Mouse (Mus musculus): ENCODE results near the gene Hoxc10.
A peak's percentile ranks its signal among the peaks of the same experiment; 100 is the strongest.

Gene Hoxc10

DNA sequence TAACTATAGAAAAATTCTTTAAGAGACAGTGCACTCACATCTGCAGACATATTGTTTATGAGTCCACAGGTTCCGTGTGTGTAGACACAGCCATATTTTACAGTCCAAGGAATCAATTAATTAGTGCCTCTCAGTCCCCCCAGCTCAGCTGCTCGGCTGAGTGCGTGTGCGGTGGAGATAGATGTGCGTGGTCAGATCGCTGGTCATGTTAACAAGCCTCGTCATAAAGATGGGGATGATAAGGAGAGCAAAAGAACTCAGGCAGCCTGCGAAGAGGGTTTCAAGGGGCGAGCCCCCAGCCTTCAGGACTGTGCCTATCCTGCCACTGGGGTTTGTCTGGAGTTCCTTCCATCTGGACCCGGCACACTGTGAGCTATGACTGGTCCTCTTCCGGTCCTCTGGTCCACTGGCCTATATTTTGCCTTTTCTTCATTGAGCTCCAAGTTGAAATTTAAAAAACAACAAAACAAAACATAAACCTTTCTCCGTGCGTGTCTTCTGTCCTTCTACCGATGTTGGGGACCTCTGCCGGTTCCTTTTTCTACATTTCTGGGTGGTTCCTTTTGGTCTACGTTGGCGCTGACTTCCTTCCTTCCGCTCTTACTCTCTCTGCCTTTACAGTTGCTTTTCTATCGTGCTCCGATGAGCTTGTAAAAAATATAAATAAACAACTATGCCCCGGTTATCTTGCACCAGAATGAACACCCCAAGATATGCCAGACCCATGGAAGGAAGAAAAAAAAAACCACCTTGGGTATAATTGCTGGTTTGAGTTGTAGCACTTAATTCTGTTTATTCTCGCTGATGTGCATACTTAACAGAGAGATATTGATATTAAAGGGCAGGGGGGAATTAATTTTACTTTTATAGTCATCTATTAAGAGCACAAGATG is 21.2 kb upstream of the Hoxc10 start:
- DNase-seq = no peak

DNA sequence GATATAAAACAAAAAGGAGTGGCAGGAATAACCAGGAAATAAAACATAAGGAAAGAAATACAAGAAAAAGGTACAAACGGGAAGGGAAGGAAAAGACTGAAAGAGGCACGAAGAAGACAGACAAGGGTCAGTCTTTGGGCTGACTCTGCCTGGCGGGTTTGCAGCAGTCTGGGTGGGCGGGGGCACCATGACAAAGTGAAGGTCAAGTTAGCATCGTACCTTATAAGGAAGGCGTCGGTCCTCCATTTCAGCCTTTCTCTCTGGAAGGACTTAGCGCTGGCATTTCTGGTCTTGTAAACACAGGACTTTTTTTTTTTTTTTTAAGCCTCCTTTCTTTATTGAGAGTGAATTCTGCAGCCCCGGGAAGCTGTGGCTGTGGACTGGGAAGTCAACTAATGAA is 19.3 kb upstream of the Hoxc10 start:
- no peak for DNase-seq

DNA sequence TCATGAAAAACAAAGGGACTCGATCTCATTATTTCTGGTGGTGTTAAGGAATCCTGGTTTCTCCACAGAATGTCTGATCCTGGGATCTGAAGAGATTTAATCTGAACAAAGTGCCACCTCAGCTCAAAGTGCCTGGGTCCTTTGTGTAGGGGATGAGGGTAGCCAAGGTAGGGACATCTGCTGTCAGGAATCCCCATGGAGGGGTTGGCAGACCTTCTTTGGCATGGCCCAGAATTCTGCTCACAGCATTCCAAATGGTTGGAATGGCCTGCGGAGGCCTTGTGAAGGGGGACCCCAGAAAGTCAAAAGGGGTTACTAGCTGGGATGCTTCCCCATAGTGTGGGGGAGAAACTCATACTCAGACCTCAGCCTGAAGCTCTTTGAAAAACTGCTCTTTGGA is 17.8 kb upstream of the Hoxc10 start:
- DNase-seq = no peak

DNA sequence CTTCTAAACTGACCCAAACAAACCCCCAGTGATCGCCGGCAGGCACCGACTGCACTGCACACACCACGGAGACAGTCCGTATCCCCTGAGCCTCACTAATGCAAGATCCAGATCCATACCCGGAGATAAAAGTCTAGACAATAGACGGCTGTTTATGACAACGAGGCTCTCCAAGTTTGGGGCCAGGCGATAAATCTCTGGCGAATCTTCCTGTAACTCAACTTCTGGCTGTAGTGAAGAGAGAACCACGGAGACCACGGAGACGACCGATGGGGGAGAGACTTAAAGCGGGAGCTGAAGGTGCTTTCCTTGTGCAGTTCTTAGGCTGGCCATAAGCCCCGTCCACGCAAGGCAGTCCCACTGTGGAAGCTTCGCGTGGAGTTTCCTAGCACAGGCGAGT is 16.9 kb upstream of the Hoxc10 start:
- DNase-seq = no peak

DNA sequence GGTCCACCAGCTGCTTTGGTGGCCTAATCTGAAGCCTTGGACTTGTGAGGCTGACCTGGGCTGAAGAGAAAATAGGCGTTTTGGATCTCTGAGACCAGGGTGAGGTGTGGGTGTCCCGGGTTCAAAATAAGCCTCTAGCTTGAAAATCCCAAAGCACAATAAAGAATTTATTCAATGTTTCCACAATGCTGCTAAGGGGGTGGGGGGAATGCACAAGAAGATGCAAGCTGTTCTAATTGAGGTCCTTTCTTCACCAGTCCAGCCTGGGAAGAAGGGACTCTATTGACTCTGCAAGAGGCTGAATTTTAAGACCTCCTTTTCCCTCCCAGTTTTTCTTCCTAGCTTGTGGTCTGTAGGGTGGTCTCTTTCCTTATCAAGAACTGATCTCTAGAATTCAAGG is 15.7 kb upstream of the Hoxc10 start:
- no peak for DNase-seq

DNA sequence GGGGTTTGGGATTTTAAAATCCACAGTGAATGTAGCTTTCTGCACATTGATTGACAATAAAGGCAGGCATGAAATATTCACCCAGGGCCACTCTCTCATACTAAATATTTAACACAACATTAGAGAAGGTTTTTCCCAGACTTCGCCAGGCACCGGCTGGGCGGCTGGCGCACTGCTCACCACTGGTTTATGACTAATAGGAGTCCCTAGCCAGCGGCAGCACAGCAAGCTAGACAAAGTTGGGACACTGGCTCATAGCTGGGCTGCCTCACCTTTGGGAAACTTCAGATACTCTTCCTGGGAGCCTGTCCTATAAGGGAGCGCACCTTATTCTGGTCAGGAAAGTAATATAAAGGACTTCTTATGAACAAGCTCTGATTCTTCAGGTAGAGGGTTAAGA is 13.0 kb upstream of the Hoxc10 start:
- no peak for DNase-seq

DNA sequence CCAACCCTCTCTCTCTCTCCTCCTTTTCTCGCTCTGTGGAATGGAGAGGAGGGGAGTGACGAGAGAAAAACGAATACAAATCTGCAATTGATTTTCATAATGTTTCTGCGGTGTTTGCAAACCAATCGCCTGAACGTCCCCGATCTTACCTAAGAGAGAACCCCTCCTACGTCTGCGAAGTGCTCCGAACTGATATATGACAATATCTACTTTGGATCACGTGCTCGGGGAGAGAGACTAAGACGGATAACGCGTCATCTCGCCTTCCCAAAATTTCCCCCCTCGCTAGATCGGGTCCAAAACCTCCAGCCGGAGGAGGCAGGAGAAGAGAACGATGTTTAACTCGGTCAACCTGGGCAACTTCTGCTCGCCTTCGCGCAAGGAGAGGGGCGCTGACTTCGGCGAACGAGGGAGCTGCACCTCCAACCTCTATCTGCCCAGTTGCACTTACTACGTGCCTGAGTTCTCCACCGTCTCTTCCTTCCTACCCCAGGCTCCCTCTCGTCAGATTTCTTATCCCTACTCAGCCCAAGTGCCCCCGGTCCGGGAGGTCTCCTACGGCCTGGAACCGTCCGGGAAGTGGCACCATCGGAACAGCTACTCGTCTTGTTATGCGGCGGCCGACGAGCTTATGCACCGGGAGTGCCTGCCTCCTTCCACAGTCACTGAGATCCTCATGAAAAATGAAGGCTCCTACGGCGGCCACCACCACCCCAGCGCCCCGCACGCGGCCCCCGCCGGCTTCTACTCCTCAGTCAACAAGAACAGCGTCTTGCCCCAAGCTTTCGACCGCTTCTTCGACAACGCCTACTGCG is 12.2 kb upstream of the Hoxc10 start, which contains the start of gene Hoxc11:
TSS of gene Hoxc11 (plus strand) at position 236 of the 815 bp plus-strand sequence.
- DNase-seq = no peak

DNA sequence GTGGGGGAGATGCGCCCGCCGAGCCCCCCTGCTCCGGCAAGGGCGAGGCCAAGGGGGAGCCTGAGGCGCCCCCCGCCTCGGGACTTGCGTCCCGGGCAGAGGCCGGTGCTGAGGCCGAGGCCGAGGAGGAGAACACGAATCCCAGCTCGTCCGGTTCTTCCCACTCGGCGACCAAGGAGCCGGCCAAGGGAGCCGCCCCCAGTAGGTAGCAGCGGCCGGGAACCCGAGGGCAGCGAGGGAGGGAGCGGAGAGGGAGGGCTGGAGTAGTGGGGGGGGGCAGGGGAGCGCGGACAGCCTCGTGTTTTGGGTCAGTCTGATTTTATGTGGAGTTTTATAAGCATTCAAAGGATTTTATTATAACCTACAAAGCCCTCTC is 11.6 kb upstream of the Hoxc10 start:
- DNase-seq = no peak

DNA sequence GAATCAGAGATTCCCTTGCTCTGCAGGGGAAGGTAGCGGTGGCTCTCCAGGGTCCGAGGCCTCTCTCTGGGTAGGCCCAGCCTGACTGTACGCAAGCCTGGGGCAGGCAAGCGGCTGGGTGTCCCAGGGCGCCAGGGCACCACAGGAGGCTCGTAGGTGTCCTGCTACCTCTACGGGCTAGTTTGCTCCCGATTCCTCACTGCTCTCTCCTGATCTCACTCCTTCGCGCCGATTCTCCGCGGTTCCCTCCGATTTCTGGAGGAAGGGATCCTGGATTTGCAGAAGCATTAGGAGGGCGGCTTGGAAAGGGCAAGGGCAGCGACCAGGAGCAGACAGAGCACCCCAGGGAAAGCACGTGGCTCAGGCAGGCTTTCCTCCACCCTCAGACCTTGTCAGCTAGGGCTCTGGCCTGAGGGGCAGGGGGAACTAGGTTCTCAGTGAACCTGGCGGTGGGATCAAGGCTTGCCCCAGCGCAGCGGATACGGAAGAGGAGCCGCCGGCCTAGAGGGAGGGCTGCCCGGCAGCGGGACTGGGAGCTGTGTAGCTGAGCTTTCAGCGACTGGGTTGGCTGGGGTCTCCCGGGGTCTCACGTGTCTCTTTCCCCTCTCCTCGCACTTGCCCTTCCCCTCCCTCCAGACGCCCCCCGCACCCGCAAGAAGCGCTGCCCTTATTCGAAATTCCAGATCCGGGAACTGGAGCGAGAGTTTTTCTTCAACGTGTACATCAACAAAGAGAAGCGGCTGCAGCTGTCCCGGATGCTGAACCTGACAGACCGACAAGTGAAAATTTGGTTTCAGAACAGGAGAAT is 10.6 kb upstream of the Hoxc10 start:
- no peak for DNase-seq

DNA sequence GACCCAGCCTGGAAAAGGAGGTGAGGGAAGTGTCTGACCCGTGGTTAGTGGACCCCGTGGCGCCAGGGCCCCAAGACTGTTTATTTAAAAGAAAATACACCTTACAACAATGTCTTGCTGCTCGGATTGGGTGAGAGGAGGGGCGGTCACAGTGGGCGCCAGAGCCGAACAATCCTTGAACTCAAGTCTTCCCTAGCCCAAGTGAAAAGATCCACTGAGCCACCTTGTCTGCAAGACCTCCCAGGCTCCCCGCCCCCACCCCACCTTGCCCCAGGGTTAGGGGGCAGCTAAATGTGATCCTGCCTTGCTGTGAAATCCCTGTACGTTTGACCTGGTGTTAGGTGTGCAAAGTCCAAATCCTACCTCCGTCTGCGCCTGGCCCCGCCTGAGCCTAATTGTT is 9.7 kb upstream of the Hoxc10 start:
- no peak for DNase-seq

DNA sequence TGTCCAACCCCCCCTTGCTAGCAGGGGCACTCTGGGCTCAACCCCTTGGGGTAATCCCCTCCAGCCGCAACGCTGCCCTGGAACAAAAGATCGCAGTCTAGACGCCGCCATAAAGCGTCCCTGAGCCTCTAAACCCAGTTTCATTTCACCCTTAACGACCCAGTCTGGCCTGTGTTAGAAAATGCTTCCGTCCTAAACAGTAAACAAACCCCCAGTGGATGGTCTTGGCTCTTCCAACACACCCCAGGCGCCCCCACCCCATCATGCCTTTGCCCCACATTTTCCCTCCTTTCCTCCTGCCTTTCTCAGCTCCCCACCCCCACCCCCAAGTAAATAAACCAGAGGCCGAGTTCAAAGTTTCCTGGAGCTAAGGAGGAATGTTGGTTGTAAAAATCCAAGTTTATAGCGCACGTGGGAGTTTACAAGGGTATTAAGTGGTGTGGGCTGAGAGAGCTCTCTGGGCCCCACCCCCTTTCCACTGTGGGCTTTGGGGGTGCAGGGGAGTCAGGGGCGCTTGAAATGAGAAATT is 6.9 kb upstream of the Hoxc10 start:
- no peak for DNase-seq

DNA sequence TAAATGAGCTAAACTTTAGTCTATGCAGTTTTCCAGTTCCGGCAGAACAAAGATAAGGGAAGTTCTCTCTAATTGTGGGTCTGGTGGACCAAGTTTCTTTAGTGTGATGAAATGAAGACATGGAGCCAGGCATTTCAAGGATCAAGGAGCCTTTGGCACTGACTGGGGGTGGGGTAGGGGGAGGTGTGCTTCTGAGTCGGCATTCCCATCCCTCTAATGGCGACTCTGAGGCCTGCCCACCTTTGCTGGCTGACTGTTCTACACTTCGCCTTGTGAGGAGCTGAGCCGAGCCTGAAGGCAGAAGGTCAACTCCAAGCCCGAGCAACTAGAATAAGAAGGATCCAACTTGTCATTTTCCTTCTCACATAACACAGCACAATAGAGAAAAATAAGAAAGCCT is 4.9 kb upstream of the Hoxc10 start:
- no peak for DNase-seq

DNA sequence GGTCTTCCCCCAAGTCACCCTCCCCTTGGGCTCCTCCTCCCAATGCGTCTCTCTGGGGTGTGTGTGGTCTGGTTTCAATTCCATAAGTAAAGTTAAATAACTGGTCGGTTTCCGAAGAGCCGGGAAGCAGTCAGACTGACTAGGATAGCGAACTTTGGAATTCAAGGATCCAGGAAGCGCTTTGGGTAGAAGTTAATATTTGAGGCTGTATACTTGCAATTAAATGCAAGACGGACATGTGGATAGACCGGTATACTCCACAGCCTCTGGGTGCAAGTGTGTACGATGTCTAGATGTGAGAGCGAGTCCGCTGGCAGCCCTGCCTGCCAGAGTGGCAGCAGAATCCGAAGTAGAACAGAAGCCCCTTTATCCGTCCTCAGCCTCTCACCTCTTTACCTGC is 4.1 kb upstream of the Hoxc10 start:
- DNase-seq = no peak

DNA sequence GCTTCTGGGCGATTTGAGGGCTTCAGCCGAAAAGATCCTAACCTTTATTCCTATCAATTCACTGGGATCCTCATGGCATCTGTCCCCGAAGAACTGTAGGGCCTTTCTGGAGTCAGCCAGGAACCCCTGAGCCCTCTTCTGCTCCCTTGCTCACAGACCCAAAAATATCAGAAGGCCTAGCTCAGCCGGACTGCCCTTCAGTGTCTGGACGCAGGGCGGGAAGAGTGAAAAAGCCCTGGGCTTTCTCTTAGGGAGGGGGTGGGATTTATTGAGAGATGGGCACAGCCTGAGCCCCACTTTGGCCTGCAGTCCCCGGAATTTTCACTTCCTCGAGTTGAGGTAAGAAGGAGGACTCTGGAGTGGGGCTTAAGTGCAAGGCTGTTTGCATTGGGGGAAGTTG is 3.3 kb upstream of the Hoxc10 start:
- DNase-seq = no peak

DNA sequence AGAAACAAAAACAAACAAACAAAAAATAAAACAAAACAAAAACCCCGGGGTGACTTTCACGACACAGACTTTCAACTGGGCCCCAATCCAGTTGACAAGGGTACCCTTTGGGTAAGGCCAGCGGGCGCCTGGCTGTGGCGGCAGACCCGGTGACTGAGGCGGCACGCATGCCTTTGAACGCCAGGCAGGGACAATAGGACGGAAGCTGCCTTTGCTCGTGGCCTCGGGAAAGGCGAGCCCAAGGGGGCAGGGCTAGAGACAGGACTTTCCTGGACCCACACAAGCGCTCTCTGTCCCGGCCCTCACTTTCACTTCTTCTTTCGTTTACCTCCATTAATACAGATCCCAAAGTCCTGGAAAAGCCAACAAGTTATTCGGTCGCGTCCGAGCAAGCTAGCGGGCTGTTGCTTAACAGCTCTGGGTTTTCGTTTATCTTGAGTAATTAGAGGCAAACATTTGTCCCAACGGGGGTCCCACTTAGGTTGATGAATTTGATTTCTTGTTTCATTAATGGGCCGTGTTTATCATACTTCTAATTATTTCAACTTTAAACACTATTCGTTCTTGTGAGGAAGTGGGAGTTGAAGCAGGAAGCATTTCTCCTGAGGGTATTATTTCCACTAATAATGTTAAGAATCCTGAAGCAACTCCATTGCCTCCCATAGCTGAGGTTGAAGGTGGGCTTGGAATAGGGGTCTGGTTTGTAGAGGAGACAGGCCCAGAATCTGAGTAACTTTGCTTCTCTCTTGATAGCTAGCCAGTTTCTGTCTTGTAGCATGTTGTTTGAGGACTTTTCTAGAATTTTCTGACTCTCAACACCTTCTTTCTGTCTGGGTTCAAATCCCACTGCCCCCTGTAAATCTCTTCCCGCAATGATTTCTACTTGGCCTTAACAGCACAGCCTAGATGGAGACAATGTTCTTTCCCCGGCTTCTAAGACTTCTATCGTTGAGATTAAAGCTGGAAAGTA is 2.6 kb upstream of the Hoxc10 start:
- no peak for DNase-seq

DNA sequence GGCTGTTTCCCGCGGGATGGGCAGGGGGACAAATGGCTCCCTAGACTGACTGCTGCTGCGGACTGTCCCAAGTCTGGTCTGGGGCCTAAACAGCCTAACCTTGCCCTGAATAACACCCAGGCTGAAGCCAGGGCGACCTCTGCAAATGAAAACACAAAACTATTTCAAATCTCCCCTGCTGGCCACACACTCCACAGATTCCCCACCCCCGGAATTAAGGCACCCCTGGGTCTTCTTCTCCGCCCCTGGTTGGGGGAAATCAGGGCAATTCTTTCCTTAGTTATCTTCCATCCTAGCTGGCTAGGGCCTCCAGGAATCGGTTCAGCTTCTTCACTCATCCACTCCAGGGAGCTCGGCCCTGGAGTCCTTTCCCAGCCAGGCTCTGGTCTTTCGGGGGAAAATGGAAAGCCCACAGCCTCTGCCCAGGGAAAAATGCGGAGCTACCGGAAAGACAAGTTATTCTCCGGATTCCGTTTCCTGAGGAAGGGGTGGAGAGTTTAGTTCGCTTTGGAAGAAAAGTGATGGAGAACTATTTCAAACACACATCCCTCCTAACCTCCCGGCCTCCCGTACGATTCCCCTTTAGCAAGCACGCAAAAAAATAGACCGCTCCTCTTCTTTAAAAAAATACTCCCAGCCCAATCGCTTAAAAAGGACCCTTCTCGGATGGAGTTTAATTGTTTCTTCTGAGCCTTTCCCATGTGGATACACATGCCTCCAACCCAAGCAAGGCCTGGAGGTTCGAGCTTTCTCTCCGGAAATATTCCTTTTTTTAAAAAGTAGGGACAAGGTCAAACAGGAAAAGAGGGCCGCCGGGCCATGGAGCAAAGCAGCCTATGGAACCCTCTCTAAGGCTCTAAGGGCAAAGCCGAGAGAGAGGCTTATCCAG is 1.3 kb upstream of the Hoxc10 start:
- DNase-seq = no peak

DNA sequence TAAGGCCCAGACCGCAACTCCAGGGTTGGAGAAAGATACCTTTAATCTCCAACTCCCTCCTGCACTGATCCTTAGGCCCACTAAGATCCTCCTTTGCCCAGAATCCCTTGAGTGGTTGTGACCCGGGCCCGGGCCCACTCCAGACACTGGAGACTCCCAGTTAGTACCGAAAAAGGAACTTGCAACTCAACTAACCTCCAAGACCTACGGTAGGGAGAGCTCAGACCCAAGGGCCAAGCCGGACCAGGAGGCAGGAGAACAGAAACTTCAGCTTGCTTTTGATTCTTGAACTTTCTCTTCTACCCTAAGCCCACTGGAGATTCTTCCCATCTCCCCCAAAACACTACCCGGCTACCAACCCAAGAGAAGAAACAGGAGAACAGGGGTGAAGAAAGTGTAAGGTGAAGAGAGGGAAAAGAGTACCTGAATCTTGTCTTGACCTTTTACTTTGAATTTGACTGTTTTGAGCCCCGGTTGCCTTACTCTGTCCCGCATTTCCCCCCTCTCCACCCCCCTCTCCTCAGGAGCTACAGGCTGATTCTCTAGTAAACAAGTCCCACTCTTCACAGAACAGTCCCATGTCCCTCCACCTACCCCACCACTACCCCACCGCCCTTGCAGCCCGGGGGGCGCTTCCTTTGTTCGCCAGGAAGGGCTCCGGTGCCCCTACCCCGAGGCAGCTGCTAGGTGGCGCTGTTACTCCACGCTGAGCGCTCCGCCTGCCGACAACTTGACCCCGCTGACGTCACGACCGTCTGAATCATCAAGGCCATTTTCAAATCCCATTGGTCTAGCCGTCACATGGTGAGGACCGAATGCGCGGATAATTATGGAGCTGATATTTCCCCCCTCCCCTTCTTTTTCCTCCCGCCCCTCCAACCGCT is 462 bp upstream of the Hoxc10 start:
- DNase-seq = peak; percentile 94

DNA sequence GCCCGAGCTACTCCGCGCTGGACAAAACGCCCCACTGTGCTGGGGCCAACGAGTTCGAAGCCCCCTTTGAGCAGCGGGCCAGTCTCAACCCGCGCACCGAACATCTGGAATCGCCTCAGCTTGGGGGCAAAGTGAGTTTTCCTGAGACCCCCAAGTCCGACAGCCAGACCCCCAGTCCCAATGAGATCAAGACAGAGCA is 615 bp downstream of the Hoxc10 start, which contains the start of gene Hoxc5:
TSS of gene Hoxc5 (plus strand) at position 132 of the 199 bp plus-strand sequence.
- DNase-seq = no peak

DNA sequence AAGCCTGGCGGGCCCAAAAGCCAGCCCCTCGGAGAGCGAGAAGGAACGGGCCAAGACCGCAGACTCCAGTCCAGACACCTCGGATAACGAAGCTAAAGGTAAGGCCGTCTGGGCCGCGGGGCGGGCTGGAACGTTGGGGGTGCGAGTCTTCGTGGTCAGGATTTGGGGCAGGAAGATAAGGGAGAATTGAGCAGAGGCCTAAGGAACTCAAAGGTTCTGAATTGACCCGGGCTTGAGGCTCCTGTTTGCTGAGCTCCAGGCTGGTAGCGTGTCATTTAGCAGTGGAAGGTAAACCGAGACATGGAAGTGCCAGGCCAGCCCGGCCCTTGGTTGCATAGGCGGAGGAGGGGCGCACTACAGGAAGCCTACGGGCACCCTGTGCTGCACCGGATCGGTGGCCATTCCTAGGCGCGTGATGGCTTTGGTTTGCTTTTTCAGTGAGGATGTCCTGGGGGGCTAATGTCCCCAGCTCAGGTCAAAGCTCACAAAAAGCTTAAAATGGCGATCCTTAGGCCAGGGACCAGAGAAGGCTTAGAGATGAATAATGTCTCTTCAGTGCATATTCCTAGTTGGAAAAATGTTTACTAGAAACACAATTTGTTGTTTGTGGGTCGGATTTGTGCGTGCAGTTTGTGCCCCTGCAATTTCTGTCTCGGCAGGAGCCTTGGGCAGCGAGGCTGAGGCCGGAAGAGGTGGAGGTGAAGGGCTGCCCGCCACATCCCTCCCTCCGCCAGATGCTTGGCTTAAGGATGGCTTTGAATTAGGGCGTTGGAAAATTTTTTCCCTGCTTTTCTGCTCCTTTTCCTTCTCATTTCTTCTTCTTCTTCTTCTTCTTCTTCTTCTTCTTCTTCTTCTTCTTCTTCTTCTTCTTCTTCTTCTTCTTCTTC is 1.2 kb downstream of the Hoxc10 start:
- no peak for DNase-seq

Measured in heart, adult 11 months (tissue).